Mouse (Mus musculus) activated CD4-positive, CD25-positive, alpha-beta regulatory T cell, adult 4 months (primary cell): ENCODE measurements around the gene Atp6v1b1. TPM values are rescaled to one million over a fixed set of nuclear protein-coding genes. Genes with fewer than 3 reads are reported as not detected.

Source experiments
- ATAC-seq: one replicate; pipeline ENCODE4 v1.8.0; 2017
- polyA plus RNA-seq, 2 experiments: library from polyadenylated mRNA; unstranded; fragments of 100-300 nt; shearing (Covaris generic); gene quantifications; one replicate each; pipeline ENCODE4 v1.2.1; 2017

Atp6v1b1 gene
- polyA plus RNA-seq = not detected

DNA sequence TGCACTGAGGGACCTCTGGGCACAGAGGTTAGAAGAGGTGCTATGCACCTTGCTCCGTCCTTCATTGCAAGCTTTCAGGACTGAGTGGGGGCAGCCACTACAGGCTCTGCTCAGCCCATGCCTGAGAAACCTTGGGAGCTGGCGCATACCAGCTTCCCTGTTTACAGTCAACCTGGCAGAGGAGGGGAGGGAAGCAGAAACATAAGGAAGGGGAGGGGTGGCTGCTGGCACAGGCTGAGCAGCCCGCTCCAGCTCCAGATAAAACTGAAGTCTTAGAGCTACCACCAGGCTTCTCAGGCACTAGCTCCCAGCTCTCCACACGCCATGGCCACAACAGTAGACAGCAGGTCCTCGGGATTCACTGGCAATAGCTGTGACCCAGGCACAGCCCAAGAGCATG is at the start of gene Atp6v1b1:
Gene Atp6v1b1, plus strand, starts transcription at position 230 of the 400 bp plus-strand sequence.
- no peak for ATAC-seq

GRCm38 (mm10) chr6:83693835-83694234 is 49.0 kb upstream of the Atp6v1b1 start:
- peak; percentile 54 for ATAC-seq

DNA sequence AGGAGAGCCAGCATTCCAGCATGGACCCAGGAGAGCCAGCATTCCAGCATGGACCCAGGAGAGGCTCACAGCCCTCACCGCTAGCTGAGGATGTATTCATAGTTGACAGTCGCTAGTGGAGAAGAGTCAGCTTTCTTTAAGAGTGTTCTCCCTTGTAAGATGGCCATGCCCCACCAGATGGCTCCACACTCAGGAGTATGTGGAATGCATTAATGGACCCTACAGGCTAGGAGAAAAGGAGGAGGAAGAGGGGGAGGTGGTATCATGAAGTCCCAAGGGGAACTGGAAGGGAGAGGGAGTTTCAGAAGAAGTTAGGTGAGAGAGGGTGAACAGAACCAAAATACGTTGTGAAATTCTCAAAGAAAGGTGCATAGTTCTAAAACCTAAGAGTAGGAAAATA is 47.1 kb upstream of the Atp6v1b1 start:
- ATAC-seq = no peak

DNA sequence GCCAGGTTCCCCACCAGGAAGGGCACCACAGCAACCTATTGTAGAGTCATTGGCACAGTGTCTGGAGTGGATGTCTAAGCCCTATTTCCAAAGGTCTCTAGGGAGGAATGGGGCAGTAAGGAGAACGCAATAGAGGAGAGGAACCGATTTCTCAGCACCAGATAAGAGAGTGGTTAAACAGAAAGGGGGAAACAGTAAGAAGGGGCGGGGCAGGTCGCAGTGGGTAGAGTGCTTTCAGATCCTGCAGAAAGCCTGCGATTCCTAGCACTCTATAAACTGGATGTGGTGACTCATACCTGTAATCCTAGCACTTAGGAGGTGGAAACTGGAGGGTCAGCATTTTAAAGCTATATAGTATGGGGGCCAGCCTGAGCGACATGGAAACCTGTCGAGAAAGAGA is 46.1 kb upstream of the Atp6v1b1 start:
- no peak for ATAC-seq

DNA sequence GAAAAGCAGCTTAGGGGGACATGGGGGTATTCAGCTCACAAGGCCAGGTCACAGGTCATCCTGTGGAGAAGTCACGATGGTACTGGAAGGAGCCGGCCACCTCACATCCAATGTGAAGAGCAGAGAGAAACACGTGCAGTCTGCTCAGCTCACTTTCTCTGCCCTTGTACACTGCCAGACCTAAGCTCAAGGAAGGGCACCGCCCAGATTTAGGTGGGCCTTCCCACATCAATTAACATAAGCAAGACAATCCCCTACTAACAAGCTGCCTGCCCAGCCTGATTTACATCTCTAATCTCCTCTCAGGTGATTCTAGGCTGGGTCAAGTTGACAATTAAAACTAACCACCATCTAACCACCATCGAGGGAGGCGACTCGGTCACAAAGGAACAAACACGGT is 44.9 kb upstream of the Atp6v1b1 start:
- ATAC-seq = no peak

DNA sequence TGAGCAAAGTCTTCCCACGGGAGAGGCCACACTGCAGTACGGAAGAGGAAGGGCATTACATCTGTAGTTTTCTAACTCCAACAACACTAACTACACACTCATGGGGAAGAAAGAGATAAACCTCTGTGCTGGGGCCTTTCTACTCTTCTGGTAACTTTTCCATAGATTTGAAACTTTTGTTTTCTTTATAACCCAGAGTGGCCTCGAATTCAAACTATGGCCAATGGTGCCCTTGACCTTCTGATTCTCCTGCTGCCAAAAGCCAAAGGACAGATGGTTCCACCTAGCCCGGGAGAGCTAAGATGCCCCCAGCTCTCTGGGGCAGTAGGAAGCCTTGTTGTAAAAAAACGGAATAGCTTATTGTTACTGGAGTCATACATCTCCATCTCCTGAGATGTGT is 42.8 kb upstream of the Atp6v1b1 start:
- no peak for ATAC-seq

DNA sequence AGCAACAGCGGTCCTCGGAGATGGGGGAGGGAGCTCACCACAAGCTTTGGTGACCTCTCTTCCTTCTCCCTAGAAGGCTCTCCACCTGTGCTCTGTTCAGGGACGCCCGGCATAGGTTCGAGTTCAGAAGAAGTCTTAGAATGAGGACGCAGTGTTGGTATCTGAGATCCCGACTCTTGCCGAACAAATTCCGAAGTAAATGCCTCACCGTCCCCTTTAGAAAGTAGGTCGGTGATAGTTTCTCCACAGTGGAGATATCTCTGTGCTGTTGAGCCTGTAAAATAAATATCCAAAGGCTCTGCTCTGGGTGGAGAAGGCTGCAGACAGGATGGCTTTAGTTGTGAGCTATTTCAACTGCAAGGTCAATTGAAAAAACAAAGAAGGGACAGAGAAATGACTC is 41.8 kb upstream of the Atp6v1b1 start:
- ATAC-seq = no peak

DNA sequence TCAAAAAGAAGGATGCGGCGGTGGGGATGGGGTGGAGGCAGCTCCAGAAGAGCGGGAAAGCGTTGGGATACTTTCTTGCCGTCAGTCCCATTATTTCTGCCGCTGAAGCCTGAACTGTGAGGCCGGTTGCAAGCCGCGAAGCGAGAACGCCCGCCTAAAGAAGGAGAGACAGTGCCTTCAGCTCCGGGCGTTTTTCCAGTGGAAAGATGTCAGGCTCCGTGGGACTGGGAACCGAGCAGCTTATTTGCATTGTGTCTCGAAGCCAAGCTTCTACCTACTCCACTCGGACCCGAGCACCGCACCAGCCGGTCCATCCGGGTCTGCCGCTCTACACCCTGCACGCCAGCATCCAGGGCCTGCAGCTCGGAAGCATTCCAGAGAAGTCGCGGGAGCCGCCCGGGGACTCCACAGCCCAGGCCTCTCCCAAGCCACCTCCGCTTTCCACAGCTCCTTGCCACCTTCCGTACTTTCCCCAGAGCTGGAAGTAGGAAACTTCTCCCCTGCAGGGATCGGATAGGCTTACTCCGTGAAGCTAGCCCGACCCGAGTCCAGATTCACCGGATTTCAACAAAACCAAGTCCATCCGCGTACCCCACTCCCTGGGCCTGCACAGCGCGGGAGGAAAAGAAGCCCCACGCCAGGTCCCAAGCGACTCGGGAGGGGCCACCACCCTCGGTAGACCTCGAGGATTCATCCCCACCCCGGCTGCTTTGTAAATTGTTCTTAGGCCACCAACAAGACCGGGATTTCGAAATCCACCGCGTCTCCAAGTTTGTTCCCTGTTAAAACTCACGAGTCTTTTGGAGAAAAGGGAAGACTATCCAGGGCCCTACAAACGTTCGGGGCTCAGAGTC is 40.4 kb upstream of the Atp6v1b1 start:
- ATAC-seq = no peak

DNA sequence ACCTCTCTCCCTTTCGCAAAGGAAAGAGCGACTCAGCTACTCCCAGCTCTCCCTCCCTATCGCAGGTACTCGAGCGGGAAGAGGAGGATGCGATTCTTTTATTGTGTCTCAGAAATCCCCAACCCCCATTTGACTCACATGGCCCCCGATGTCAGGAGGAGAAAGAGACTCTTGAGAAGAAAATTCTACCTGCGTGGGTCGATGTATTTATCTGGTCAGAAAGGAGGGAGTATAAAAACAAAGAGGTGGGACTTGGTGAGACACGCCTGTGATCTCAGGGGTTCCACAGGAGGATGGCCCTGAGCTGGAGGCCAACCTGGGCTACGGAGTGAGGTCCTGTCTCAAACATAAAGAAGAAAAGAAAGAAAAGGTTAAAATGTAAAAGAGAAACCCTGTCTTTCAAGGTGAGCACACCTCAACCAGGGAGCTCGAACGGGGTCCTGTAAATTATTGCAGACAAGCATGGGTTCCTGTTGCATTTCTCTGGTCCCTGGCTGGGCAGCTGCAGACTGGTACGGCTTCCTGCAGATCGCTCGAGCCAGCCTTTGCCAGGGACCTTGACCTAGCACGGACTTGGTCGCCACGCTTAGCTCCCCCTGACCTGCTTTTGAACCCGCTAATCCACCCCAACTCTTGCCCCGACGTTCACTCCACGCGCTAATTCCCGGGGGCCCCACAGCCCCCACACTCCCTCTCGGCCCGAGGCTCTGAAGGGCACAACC is 39.6 kb upstream of the Atp6v1b1 start:
- no peak for ATAC-seq

- ATAC-seq = no peak
Measured at GRCm38 (mm10) chr6:83703722-83704078, 39.1 kb upstream of the Atp6v1b1 start.

- ATAC-seq = no peak
Measured at GRCm38 (mm10) chr6:83704294-83704693, 38.5 kb upstream of the Atp6v1b1 start.

DNA sequence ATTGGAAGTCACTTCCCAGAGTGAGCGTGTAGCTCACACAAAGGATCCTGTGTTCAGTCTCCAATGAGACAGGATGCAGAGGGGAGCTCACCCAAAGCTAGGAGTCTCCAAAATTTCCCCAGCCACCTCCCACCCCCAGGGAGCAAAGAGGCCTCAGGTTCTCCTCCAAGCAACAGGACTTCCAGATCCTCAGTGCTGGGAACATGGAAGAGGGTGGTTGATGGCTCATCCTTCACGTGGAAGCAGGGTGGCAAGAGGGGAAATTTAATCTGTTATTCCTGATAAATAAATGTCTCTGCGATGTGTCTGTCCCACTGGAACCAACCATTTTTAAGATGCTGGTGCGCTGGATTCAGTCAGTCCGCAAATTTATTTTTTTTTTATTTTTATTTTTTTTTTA is 38.1 kb upstream of the Atp6v1b1 start:
- no peak for ATAC-seq

GRCm38 (mm10) chr6:83707738-83708510 is 34.9 kb upstream of the Atp6v1b1 start:
- no peak for ATAC-seq

DNA sequence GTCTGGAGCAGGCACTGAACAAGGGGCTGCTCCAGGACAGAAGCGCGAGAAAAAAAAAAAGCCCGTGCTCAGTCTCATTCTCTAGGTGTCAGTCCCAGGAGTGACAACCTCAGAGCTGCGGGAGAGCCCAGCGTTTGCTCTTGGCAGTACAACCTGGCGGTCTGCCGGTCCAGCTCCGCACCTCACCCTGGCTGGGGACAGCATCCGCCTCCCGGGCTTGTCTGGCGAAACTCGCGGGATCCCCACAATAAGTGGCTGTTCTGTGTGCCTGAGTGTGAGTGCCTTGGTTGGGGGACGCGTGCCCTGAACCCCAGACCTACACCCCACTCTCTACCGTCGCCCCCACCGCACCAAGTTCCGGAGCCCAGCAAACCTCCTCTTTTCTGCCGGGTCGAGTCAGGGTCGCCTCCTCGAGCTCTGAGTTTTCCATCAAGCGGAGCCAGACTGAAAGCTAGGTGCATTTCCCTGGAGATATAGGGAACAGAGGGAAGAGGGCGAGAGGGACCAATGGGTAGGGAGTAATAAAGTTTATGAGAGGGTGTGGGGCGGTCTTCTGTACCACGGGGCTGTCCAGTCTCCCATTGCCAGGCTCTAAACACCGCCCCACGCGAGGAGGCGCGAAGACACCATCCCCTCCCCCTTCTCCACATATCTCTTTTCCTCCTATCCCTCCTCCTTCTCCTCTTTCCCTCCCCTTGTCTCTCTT is 32.3 kb upstream of the Atp6v1b1 start:
- no peak for ATAC-seq

GRCm38 (mm10) chr6:83711067-83711675 is 31.6 kb upstream of the Atp6v1b1 start, which contains the start of gene Vax2:
Gene Vax2, plus strand, starts transcription at chr6:83711264.
- ATAC-seq = peak; percentile 52

- no peak for ATAC-seq
Measured at GRCm38 (mm10) chr6:83711725-83712475, 30.9 kb upstream of the Atp6v1b1 start.

- ATAC-seq = no peak
Measured at GRCm38 (mm10) chr6:83713271-83714136, 29.3 kb upstream of the Atp6v1b1 start.

DNA sequence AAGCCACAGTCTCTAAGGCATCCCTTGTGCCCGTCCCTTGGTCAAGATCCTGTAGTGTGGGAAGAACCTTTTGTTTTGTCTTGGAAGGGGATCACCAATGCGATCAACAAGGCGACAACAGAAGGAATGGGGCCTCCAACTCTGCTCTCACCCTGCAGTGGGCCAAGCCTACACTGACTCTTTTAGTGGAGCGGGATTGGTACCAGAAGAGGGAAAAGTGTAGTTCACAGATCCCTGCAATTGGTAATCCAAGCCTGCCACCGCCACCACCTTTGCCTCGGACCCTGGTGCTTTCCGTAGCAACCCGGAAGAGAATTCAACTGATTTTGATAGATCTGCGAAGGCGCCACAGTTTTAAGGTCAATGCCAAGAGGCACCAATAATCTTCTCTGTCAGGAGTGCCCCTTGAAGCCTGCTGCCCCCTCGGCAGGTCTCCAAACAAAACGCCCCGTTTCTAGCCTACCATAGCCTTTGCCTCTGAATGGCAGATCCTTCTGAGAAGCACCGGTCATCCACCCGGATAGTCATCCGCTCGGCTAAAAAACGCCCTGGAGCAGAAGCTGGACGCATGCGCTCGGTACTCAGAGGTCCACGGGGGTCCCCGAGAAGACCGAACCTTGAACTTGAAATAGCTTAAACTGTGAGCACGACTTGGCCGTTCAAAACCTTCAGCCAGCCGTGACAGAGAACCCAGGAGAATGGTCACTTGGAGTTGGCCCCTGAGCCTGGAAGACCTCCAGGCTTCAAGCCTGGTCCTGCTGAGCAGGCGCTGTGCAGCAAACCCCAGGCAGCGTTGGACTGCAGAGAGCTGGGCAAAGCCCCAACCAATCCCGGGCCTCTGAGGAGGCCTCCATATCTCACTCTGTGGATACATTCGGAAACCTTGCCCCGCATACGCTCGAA is 28.3 kb upstream of the Atp6v1b1 start:
- no peak for ATAC-seq
